Mouse (Mus musculus): ENCODE results near the gene Ints1. TPM values are rescaled to one million over a fixed set of nuclear protein-coding genes. Genes with fewer than 3 reads are reported as not detected.

Ints1 gene
- total and polyA plus RNA-seq, 3 experiments = 77.9 to 89.2 TPM; not detected in 1

DNA sequence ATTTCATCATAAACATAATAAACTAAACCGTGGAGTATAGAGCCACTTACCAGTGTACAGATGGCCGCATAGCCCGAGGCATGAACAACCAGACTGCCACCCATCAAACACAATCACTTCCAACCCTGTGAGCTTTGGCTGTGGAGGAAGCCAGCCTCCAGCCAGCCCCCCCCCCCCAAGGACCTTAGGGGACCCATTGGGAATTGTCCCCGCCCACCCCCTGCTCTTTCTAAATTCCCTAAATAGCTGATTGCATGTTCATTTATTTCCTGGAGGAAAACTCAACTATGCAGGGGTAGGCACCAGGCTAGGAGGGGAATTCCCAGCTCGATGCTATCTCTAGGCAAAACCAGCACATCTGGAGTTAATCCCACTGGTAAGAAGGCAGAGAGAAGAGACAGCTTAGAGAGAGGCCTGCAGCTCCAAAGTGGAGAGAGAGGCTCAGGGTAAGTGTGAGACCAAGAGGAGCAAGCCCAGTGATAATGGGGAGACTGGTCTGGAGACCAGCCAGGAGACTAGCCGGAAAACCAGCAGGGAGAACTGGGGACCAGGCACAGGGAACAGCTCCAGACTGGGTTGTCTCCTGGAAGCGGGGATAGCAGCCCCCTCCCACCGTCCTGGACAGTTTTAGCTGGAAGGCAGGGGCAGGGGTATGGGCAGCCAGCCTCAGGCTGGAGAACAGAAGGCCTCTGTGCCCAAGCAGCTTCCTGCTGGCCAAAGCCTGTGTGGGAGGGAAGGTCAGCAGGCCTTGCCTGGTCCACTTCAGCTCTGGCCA, 44.6 kb downstream of the Ints1 start:
- Histone ChIP-seq H3K79me2 (ENCODE audit: control insufficient read depth, insufficient read depth, low read length, poor library complexity) (no peaks in the 10 kb centered on the region), H3K4me1 (ENCODE audit: control insufficient read depth in 1 of 2, insufficient read depth in 2 of 2, low read length in 2 of 2) (peaks cover 21 to 52% of the 10 kb centered on the region in 2 experiments), H3K27me3 (ENCODE audit: control insufficient read depth in 1 of 2, insufficient read depth in 2 of 2, low read length in 2 of 2) (no peaks in the 10 kb centered on the region), H3K27ac (ENCODE audit: control insufficient read depth, low read depth, low read length) (no peak overlapping the region), H3K36me3 (ENCODE audit: control insufficient read depth in 1 of 2, insufficient read depth in 2 of 2, low read length in 2 of 2) (peaks cover 0 to 37% of the 10 kb centered on the region in 2 experiments; a peak in 2 of 4 replicates), H3K9ac (ENCODE audit: control insufficient read depth, low read depth, low read length, poor library complexity, severe bottlenecking) (no peak overlapping the region), H3K4me3 (ENCODE audit: control insufficient read depth in 1 of 2, insufficient read depth in 1 of 2, low read depth in 2 of 2, low read length in 2 of 2) (no peak overlapping the region), H3K9me3 (replicated peaks; ENCODE audit: insufficient read depth, low read length) (no peaks in the 10 kb centered on the region)
- DNase-seq (ENCODE audit: low read depth, low spot score) = no peak
- no peak for TF ChIP-seq POLR2AphosphoS2 (IDR thresholded peaks at IDR 0.05; ENCODE audit: low read length)
- TF ChIP-seq MAZ (IDR thresholded peaks at IDR 0.05; ENCODE audit: low read depth, low read length) = no peak
- TF ChIP-seq MYC (IDR thresholded peaks at IDR 0.05; ENCODE audit: low read depth, low read length) = no peak
- TF ChIP-seq RAD21 (IDR thresholded peaks at IDR 0.05; ENCODE audit: low read depth, low read length) = no peak
- no peak for TF ChIP-seq NELFE (IDR thresholded peaks at IDR 0.05; ENCODE audit: low read depth, low read length)
- no peak for TF ChIP-seq BHLHE40 (IDR thresholded peaks at IDR 0.05; ENCODE audit: borderline replicate concordance, low read depth, low read length)
- TF ChIP-seq GATA1 (IDR thresholded peaks at IDR 0.05; ENCODE audit: low read depth, low read length) = no peak
- no peak for TF ChIP-seq MAFK (IDR thresholded peaks at IDR 0.05; ENCODE audit: borderline replicate concordance, low read depth, low read length)
- TF ChIP-seq MXI1 (IDR thresholded peaks at IDR 0.05; ENCODE audit: low read depth, low read length) = no peak
- no peak for TF ChIP-seq POLR2AphosphoS5 (IDR thresholded peaks at IDR 0.05; ENCODE audit: borderline replicate concordance, low read depth, low read length)
- TF ChIP-seq ZKSCAN1 (IDR thresholded peaks at IDR 0.05; ENCODE audit: low read depth, low read length) = no peak
- no peak for TF ChIP-seq UBTF (IDR thresholded peaks at IDR 0.05; ENCODE audit: borderline replicate concordance, insufficient read depth, low read depth, low read length)
- TF ChIP-seq USF1 (IDR thresholded peaks at IDR 0.05; ENCODE audit: low read depth, low read length) = no peak
- TF ChIP-seq GABPA (IDR thresholded peaks at IDR 0.05; ENCODE audit: low read depth, low read length) = no peak
- TF ChIP-seq TCF12 (IDR thresholded peaks at IDR 0.05; ENCODE audit: low read depth, low read length) = no peak
- no peak for TF ChIP-seq ZC3H11A (IDR thresholded peaks at IDR 0.05; ENCODE audit: low read depth, low read length)

DNA sequence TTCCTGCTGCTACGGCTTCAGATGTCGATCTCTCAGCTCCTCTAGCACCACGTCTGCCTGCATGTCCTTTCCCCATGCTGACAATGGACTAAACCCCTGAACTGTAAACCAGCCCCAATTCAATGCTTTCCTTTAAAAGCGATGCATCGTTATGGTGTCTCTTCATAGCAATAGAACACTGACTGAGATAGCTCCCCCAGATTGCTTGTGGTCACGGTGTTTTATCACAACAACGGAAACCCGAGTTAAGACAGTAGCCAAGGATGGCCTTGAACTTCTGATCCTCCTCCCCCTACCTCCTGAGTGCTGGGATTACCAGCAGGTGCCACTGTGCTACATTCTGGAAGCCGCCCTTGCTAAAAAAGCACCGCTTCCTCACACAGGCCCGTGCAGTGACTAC, 48.2 kb downstream of the Ints1 start:
- Histone ChIP-seq H3K27ac (ENCODE audit: control insufficient read depth, low read depth, low read length) (no peak overlapping the region), H3K36me3 (ENCODE audit: control insufficient read depth in 1 of 2, insufficient read depth in 2 of 2, low read length in 2 of 2) (peaks cover 0 to 10% of the 10 kb centered on the region in 2 experiments; a peak in 2 of 4 replicates)

More for the DNA sequence above, 48.2 kb downstream of the Ints1 start:
- no peak overlapping the region for H3K4me3 ChIP-seq (ENCODE audit: control insufficient read depth in 1 of 2, insufficient read depth in 1 of 2, low read depth in 2 of 2, low read length in 2 of 2)
- TF ChIP-seq NELFE (IDR thresholded peaks at IDR 0.05; ENCODE audit: low read depth, low read length) (no peak), ZNF384 (IDR thresholded peaks at IDR 0.05; ENCODE audit: low read depth, low read length) (no peak), TBP (IDR thresholded peaks at IDR 0.05; ENCODE audit: low read depth, low read length) (no peak), CTCF (IDR thresholded peaks at IDR 0.05 in 2 of 3, conservative IDR thresholded peaks at IDR 0.05 in 1 of 3; ENCODE audit: control insufficient read depth in 1 of 3, insufficient read depth in 1 of 3, low read depth in 2 of 3, low read length in 3 of 3, poor library complexity in 1 of 3, severe bottlenecking in 1 of 3) (0 out of 6 replicates have a peak, but pooled peaks of 1 of the 3 experiments have one; percentile 5), EP300 (IDR thresholded peaks at IDR 0.05; ENCODE audit: low read depth in 1 of 2, low read length in 2 of 2) (peak; percentile 17 to 37; a peak in 1 of 4 replicates), ETS1 (IDR thresholded peaks at IDR 0.05; ENCODE audit: low read depth, low read length) (peak; percentile 12; the same call in 1 of the 2 replicates), RCOR1 (IDR thresholded peaks at IDR 0.05; ENCODE audit: low read depth, low read length) (peak; percentile 81)
- no peaks in the 10 kb centered on the region for H3K27me3 ChIP-seq (ENCODE audit: control insufficient read depth in 1 of 2, insufficient read depth in 2 of 2, low read length in 2 of 2)
- H3K9ac ChIP-seq (ENCODE audit: control insufficient read depth, low read depth, low read length, poor library complexity, severe bottlenecking) = no peak overlapping the region
- DNase-seq (ENCODE audit: low read depth, low spot score) = no peak
- H3K9me3 ChIP-seq (replicated peaks; ENCODE audit: insufficient read depth, low read length) = no peaks in the 10 kb centered on the region
- peaks cover 0 to 23% of the 10 kb centered on the region in 2 experiments; a peak in 3 of 4 replicates for H3K4me1 ChIP-seq (ENCODE audit: control insufficient read depth in 1 of 2, insufficient read depth in 2 of 2, low read length in 2 of 2)
- no peaks in the 10 kb centered on the region for H3K79me2 ChIP-seq (ENCODE audit: control insufficient read depth, insufficient read depth, low read length, poor library complexity)

Data from MEL (cell line).